Mouse (Mus musculus): ENCODE results near the gene Wdr62.

DNA sequence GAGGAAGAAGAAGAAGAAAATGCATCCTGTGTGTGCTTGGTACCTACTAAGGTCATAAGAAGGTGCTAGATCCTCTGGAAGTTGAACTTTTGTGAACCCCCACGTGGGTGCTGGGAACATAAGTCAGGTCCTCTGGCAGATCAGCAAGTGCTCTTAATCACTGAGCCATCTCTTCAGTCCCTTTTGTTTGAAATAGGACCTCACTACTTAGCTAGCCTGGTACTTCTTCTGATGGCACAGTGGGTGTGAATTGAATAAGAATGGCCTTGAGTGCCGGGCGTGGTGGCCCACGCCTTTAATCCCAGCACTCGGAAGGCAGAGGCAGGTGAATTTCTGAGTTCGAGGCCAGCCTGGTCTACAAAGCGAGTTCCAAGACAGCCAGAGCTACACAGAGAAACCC lies 14.3 kb downstream of the Wdr62 start:
- TF ChIP-seq POLR2A (IDR thresholded peaks at IDR 0.05; ENCODE audit: borderline replicate concordance, low read depth, low read length) (no peak), CTCF (IDR thresholded peaks at IDR 0.05; ENCODE audit: low read depth, low read length) (no peak)

Data from bone marrow macrophage, adult 2 months (primary cell).